Mouse (Mus musculus): Measurements from ENCODE around the gene Lhcgr. TPM values are rescaled to one million over a fixed set of nuclear protein-coding genes. Genes with fewer than 3 reads are reported as not detected.
"Not testable (repeated sequence)": the region's sequence is repeated elsewhere in the genome, so short reads cannot be mapped to it uniquely, and the experiment has no call there.

The Lhcgr gene
- 0.01 and 0.06 TPM in 2 replicates for polyA plus RNA-seq (2012; rRNA removed)

DNA sequence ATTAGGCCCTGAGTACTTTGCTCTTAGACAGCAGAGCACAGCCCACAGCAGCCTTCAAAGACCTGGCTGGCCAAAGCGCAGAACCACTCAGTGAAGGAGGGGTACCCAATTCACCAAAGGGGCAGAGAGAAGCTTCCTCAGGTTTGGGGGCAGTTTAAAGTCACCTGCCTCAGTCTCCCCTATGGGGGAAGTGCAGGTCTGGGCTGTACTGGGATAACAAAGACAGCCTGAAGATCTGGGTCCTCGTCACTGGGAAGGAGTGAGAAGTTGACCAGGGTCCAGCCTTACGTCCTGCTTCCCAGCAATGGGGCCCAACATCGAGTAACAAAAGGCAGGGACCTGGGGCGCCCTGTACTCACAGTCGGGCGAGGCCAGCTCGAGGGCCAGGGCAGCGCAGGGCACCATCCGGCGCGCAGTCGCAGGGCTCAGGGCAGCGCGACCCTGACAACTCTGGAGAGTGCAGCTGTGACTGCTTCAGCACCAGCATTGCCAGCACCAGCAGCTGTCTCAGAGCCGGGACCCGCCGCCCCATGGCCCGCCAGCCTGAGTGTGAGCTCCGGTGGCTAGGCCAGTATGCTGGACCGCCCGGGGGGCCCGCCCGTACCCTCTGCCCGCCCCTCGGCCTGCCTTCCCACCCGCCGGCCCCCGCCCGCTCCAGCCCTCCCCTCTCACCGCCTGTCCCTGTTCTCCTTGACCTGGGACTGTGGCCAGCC lies at the start of gene Lhcgr:
Gene Lhcgr (minus strand): TSS at position 551 of the 713 bp plus-strand sequence.
- no peak for DNase-seq (ENCODE audit: low spot score)

DNA sequence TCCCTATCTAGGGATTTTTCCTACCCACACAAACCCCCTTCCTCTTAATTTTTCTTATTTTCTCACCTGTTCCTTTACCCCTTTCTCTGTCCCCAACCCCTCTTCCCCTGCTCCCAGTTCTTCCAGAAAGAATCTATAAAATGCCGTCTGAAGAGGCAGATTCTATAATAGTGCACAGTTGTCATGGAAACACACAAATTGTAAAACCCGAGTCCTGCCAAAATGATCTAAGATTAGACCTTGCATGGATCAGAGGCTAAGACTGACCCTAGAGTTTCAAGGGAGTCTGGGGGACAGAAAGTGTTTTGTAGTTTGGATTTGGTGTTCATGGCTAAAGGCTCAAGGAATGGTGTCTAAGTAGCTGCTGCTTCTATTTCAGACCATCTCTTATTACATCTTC lies 25.8 kb upstream of the Lhcgr start:
- DNase-seq (ENCODE audit: low spot score): no peak

DNA sequence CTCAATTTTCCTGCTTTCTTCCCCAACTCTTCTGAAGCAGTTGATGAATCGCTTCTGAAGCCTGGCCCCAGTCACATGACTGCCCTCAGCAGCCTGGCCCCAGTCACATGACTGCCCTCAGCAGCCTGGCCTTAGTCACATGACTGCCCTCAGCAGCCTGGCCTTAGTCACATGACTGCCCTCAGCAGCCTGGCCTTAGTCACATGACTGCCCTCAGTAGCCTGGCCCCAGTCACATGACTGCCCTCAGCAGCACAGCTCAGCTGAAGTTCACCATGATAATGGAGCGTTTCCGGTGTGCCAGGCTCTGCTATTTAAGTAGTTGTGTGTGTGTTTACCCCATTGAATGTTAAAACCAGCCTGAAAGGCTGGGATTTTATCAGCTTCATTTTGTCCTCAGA lies 21.2 kb upstream of the Lhcgr start:
- not testable (repeated sequence) for DNase-seq (ENCODE audit: low spot score)

DNA sequence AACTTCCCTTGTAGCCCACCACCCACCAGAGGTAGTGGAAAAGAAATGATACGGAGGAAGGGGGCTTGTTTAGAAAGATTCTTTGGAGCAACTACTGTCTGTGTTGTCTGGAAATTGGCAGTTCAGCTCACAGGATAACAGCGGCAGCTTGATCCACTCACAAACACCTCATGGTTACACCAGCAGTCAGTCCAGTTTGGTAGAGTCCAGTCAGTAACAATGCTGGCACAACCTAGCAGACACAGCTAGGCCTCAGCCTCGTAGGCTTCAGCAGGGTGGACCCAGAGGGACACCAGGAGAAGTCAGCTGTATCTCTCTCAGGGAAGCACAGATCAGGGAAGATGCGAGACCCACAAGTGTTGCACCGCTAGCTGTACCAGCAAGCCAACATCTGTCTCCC lies 19.0 kb upstream of the Lhcgr start:
- no peak for DNase-seq (ENCODE audit: low spot score)

DNA sequence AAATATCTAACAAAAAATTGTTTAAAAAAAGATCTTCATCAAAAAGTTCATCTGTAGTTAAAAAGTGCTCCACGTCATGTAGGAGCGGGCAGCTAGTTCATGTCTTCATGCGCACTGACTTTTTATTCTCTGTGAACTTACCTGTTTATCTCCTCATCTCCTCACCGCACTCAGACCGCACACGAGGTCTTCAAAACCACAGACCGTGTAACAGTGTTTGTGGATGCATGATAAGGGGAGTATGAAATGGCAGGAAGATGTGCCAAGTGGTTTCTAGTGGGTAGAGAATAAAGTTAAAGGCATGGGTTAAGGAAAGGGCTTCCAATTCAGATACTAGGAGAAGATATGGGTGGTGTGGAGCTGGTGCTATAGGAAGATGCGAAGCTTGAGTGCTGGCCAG lies 14.6 kb upstream of the Lhcgr start:
- no peak for DNase-seq (ENCODE audit: low spot score)

DNA sequence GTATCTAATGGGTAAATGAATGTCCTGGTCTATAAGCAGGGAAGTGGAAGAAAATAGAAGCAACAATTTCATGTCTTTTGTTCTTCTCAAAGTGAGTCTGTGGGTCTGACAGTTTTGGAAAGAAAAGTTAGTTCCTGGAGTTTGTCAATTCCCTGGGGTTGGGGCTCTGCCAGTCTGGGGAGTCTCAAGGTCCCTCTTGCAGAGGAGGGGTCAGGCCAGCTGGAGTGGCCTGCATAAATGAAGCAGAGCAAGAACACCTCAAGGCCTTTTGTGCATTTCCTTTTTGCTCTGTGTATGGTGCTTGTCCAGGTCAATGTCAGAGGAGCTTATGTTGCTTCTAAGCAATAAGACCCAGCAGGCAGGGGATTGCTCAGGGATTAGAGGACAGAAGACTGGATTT lies 11.7 kb upstream of the Lhcgr start:
- DNase-seq (ENCODE audit: low spot score): no peak

DNA sequence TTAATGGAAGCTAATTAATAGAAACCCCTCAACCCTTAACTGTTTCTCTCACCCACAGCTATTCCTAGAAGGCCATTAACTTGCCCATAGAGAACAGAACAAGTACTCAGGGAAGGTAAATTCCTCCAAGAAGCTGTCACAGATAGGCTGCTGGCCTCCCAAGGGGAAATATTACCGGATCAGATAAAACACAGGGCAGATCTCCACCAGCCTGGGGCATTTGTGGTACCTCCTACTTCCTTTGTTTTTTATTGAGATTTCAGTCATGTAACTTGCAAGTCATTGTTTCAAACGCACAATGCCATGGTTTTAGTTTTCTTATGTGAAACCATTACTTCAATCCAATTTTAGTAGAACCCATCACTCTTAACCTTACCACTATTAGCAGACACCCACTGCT lies 1.1 kb downstream of the Lhcgr start:
- DNase-seq (ENCODE audit: low spot score): no peak

DNA sequence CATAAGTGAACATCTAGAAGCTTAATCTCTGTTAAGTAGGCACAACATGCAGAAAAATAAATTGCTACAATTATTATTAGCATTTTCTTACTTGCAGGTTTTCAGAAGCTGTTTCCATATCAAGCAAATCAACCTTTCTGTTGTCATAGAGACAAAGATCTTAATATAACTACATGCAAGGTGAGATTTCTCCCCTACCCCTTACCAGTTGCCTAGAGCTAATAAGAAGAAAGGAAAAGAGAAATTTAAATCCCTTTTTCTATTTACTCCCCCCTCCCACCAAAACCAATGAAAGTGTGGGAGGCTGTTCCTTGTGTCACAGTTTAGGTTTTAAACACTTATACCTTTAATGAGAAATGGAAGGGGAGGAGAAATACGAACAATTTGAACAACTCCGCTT lies 3.4 kb downstream of the Lhcgr start:
- no peak for DNase-seq (ENCODE audit: low spot score)

DNA sequence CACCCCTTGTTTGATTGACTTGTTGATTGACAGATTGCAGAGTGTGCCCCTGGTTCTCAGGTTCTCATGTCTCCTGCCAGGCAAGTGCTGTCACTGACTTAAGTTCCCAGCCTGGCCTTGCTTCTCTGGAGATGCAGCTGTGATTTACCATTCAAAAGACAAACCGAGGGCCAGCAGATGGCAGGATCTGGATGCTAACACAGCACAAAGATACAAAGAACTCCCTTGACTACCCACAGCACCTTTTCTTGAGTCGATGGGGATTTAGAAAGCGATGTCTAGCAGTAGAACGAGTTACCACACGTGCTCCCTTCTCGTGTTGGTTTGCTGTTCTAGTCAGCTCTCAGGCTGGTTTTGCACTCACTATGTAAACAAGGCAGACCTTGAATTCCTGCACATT lies 4.9 kb downstream of the Lhcgr start:
- DNase-seq (ENCODE audit: low spot score): no peak

DNA sequence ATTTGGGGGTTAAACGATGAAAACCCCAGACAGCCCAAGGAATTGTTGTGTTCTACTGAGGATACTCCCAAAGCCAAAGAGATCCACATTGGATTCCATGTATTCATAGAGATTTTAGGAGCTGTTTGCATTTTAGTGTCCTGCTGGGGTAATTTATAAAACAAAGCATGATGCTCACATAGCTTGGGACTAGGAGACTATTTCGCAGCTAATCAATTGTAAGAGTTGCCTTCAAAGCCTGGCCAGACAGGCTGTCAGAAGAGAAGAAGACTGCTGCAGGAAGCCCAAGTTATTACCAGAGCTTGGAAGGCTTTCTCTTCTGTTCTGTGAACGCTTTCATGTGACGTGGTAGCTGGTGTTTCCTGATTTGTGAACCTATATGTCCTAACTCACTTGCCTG lies 5.4 kb downstream of the Lhcgr start:
- DNase-seq (ENCODE audit: low spot score): no peak

DNA sequence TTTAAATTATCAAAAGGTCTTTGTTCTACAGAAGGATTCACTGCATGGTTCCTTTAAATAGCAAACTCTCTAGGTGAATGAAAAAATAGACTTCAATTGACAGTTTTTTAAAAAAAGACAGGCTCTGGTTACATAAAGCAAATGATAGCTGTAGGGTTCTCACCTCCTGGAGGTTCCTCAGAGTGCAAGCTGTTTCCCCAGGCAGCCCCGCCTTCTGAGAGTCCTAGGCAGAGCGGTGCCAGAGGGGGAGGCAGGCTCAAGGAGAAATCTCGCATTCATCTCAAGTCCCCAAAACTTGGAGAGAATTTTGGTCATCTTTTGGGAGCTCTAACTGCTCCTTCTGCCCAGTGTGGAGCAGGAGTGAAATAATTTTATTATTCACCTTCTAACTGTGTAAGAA lies 12.6 kb downstream of the Lhcgr start:
- DNase-seq (ENCODE audit: low spot score): no peak

DNA sequence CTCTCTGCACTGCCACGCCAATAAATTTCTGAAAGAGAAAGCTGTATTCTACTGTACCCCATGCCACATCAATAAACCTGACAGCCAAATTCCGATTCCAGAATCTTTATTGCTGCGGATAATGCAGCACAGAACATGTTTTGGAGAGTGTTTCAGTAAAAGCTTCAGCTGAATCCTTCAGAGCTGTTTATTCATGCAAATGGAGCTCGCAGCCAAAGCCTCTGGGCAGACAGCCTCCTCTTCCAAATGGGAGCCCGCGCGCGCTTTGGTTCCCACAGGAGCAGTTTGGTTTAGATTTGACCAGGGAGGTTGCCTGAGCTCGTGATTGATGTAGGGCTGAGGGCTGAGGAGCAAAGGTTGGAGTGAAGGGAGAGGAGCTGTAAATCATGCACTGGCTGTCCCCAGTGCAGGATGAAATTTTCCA lies 17.7 kb downstream of the Lhcgr start:
- no peak for DNase-seq (ENCODE audit: low spot score)

DNA sequence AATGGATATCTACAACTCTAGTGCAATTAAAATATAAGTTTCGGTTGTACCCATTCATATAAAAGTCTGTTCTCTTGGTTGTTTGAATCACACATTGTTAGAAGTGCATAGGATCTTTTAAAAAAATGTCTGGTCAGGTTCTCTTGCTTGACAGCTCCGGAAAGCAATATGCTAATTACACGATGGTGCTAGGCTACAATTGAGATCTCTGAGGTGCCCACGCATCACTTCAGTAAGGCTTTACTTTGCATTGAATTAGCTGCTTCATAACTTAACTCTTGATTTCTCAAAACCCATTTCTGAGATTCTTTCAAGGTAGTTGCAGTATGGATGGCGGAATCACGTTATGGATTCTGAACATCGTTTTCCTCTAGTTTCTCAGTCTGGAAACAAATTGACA lies 21.7 kb downstream of the Lhcgr start:
- no peak for DNase-seq (ENCODE audit: low spot score)

DNA sequence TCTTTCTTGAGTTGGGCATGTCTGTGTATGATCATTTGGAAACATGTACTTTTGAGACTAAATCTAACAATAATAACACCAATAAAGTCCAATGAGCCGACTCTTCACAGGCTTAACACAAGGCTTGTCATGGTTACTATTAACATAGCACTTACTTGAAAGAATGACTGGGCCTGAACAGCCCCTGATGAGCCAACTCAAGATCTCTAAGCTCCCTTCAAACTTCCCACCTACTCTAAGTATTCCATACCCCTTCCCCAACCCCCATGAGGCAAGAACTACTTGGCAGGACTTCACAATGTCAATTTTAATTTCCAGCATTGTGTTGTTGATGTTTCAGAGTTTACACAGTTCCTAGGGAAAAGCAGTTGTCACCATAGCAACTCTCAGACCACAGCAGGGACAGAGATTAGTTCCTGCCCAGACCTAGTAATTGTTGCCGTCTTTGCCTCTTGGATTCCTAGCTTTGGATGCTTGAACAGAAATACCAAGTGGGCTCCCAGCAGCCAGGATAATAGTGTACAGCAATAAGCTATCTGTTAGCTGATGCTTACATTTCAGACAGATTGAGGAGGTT lies 22.4 kb downstream of the Lhcgr start:
- no peak for DNase-seq (ENCODE audit: low spot score)

DNA sequence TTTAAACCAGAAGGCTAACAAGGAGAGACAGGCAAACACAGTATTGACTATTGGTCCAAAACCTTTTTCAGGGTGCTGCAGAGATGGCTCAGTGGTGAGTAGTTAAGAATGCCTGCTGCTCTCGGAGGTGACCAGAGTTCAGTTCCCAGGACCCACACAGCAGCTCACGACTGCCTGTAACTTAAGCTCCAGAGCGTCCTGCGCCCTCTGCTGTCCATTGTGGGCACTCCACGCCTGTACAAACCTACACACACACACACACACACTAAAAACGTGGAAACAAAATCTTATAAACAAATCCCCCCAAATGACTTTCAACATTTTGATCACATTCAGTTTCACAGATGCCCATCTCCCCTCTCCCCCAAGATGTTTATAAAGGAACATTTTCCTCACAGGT lies 24.9 kb downstream of the Lhcgr start:
- no peak for DNase-seq (ENCODE audit: low spot score)

DNA sequence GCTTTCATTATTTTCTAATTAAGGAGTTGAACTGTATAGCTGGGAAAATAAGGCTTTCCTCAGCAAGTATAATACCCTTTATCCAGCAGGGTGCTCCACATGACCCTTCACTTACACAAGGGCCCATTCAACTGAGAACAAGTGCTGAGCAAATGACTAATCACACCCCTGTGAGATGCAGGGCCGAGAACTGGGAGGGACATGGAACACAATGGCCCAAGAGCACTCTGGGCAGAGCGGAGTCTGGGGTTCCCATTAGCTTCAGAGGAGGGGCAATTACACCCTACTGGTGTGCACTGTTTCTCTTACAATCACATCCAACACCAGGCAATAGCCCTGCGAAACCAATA lies 27.7 kb downstream of the Lhcgr start:
- no peak for DNase-seq (ENCODE audit: low spot score)

DNA sequence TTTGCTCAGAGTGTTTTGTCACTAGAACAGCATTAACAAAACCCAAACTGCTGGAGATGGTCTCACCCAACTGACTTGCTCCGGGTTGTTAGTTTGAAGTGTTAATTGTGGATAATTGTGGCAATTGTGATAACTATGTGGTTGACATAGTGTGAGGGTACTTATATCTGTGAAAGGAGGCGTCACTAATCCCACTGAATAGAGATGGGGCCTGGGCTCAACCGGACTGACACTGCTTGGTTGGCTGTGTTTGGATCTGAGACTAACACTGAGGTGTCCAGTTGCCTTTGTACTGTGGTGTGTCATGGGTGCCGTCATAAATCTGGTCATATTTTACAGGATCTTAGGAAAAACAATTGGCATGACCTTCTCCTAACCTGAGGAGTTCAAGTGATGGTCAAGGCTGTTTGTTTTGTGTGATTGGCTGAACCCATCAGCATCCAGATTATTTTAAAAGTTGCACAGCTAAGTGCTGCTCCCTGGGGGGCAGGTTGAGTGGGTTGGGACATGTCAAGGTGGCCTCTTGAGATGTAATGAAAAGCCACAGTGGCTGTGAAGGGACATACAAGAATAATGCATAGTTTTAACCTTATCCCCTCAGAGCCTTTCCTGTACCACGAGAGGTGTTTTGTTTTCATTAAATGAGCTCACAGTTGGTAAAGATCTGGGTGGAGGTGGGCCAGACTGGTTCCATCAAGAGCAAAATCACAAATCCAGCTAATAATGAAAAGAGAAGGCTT lies 28.2 kb downstream of the Lhcgr start:
- no peak for DNase-seq (ENCODE audit: low spot score)

DNA sequence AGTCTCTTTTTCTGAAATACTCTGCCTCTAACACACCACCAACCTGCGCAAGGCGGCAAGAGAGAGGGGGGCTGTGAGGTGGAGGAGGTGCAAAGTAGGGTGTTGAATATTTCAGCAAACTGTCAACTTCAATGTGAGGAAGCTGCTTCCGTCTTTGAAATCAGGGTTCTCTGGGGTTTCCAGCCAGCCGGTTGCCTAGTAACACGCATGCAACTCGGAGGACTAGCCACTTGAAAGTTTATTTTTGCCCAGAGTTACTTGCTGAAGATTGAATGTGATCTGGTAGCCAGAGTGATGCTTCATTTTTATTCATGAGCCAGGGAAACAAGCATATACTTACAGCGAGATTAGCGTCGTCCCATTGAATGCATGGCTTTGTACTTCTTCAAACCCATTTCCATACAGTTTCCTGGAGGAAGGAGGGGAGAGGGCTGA lies 33.8 kb downstream of the Lhcgr start:
- DNase-seq (ENCODE audit: low spot score): no peak

DNA sequence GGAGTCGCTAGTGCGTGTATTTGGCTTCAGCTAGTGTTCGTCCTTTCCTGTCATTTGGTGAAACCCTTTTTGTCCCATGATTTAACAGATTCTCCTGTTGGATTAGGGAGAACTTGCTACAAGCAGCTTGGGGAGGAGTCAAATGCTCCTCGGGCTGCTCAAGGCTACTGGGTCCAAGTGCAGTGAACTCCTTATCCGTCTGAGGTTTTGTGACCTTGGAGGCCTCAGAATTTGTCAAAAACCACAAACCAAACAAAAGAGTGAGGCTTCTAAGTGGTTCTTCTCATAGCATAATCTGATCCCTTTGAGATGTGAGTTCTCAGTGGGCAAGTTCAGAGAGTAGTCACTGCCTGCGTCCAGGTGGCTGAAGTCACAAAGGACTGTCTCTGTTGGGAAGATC lies 36.0 kb downstream of the Lhcgr start:
- DNase-seq (ENCODE audit: low spot score): no peak

DNA sequence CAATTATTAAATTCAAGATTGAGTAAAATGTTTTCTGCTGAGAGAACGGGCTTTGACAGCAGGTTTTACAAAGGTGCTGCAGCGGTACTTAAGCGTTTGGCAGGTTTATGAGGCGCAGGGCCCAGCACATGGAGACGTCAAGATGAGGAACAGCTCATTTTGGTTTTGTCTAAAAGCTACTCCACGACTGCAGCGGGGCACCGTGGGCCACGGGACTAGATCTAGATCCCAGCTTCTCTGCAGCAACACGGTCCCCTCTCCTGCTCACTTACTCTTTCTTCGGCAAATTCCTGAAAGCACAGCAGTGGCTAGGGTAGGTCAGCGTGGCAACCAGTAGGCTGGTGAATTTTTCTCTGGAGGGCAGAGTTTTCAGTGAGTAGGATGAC lies 38.3 kb downstream of the Lhcgr start:
- DNase-seq (ENCODE audit: low spot score): no peak

DNA sequence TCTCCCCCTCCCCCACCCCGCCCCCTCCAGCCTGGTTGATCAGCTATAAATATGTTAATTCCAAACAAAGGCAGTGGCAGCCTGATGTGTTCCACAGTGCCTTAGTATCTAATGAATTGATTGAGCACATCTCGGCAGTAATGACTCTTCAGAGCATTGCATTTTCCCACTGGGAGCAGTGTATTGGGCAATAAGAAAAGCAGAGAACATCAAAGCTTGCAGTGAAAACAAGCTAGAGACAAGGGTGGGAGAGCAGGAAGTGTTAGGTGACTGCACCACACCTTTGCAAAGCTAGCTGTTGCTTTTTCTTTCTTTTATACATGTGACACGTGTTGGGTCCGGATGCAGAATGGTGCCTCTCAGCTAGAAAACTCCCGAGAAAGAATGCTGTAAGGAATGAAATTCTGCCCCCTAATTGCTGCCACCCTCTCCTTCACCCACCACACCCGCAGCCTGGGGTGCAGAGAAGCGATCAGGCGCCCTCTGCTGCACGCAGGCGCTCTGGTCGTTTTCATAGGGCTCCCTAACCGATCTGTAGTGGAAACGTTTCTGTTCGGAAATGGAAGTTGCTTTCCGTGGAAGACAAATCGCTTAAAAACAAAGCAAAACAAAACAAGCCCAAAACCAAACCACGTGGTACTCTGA lies 38.8 kb downstream of the Lhcgr start:
- no peak for DNase-seq (ENCODE audit: low spot score)

DNA sequence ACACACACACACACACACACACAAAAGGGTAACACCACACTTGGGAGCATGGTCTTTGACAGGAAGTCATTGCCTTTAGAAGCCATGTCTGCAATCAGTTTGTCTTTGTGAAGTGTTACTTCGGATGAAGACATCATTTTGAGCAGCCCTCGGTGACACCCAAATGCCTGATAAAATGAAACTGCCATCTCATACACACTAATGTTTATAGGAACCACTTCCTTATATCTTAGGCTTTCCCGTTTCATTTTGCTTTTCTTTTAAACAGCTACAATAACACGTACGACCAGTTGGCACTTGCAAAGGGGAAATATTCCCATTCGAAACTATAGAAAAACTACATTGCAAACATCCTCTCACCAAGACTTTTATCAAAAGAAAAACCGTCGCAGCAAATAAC lies 42.1 kb downstream of the Lhcgr start:
- DNase-seq (ENCODE audit: low spot score): no peak

DNA sequence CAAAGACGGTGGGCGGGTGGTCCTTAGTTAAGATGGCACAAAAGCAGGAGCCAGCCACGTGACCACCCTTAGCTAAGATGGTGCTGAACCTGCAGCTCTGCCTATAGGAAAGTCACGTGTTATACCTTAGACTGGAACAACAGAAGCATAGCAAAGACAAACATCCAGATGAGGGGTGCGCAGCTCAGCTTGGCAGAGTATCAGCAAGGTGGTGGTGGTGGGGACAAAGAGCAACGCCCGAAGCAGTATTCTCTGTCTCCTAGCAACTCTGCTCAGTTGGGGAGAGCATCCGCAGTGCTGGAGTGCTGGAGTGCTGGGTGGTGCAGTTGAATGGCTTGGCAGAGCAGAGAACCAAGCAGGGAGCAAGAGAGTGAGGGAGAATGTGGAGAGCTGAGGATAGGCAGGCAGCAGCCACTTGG lies 85.5 kb downstream of the Lhcgr start:
- DNase-seq (ENCODE audit: low spot score): no peak

All from urinary bladder, adult 2 months (tissue).